Mouse (Mus musculus) heart, embryonic 14.5 days (tissue): Measurements from ENCODE around the gene Asic3. TPM values are rescaled to one million over a fixed set of nuclear protein-coding genes. Genes with fewer than 3 reads are reported as not detected.

Source experiments
- ATAC-seq: fragments of 200-750 bp; cut with Nextera tagmentation; 2 replicates; pipeline ENCODE4 v1.8.0; 2017; ENCODE audit warnings: low read depth, moderate TSS enrichment; ENCODE audit not compliant: insufficient number of reproducible peaks, insufficient read depth, low FRiP score
- H3K27ac ChIP-seq, 2 experiments: fragments of 200-500 bp in 1 of 2; fragments of 300-500 bp in 1 of 2; sonication (generic) in 1 of 2; replicated peaks in 1 of 2; 2 replicates each; pipeline ENCODE4 v1.5.1; 2012 to 2014; ENCODE audit warnings: low read depth in 2 of 2, low read length in 2 of 2, control low read depth in 1 of 2, mild to moderate bottlenecking in 1 of 2, mixed read lengths in 1 of 2; ENCODE audit not compliant: control insufficient read depth in 1 of 2, insufficient read depth in 1 of 2
- H3K27me3 ChIP-seq: fragments of 300-500 bp; sonication (generic); 2 replicates; pipeline ENCODE4 v1.6.1; 2014; ENCODE audit warnings: mild to moderate bottlenecking, low read length, control low read depth; ENCODE audit not compliant: control insufficient read depth, insufficient read depth
- H3K36me3 ChIP-seq: fragments of 300-500 bp; sonication (generic); 2 replicates; pipeline ENCODE4 v1.6.1; 2014; ENCODE audit warnings: mild to moderate bottlenecking, control low read depth, low read length, mixed read lengths; ENCODE audit not compliant: control insufficient read depth, insufficient read depth
- H3K4me1 ChIP-seq, 2 experiments: fragments of 200-500 bp in 1 of 2; fragments of 300-500 bp in 1 of 2; sonication (generic) in 1 of 2; 2 replicates each; pipeline ENCODE4 v1.6.1; 2012 to 2014; ENCODE audit warnings: low read length in 2 of 2, control low read depth in 1 of 2, mixed read lengths in 1 of 2; ENCODE audit not compliant: control insufficient read depth in 2 of 2, insufficient read depth in 2 of 2
- H3K4me2 ChIP-seq: fragments of 300-500 bp; sonication (generic); 2 replicates; pipeline ENCODE4 v1.6.1; 2014; ENCODE audit warnings: mild to moderate bottlenecking, low read length
- H3K4me3 ChIP-seq, 2 experiments: fragments of 200-500 bp in 1 of 2; fragments of 300-500 bp in 1 of 2; sonication (generic) in 1 of 2; 2 replicates each; pipeline ENCODE4 v1.5.1; 2012 to 2014; ENCODE audit warnings: low read length in 2 of 2, mild to moderate bottlenecking in 2 of 2, control low read depth in 1 of 2, low read depth in 1 of 2, moderate library complexity in 1 of 2; ENCODE audit not compliant: control insufficient read depth in 1 of 2, insufficient read depth in 1 of 2
- H3K9ac ChIP-seq: fragments of 300-500 bp; sonication (generic); 2 replicates; pipeline ENCODE4 v1.6.1; 2014; ENCODE audit warnings: mild to moderate bottlenecking, low read length
- H3K9me3 ChIP-seq: fragments of 300-500 bp; sonication (generic); 2 replicates; pipeline ENCODE4 v1.6.1; 2016; ENCODE audit warnings: low read length, control low read depth; ENCODE audit not compliant: control insufficient read depth
- WGBS: fragments of 180-500 bp; shearing (Covaris S2); extraction: QIAGEN DNeasy Blood & Tissue Kit; methylation state at CpG from one replicate; pipeline ENCODE4 v1.1.7; 2014; 5-methylcytosine and 5-hydroxymethylcytosine counted together
- polyA plus RNA-seq: library from polyadenylated mRNA; unstranded; fragments of >200 nt; fragmentation: Nextera tagmentation; extraction: Ambion mirVana; gene quantifications from 2 replicates; pipeline ENCODE4 v1.2.1, GENCODE M21; 2014

Gene Asic3
- polyA plus RNA-seq, 1 experiment from 2014 or later, result not detected

DNA sequence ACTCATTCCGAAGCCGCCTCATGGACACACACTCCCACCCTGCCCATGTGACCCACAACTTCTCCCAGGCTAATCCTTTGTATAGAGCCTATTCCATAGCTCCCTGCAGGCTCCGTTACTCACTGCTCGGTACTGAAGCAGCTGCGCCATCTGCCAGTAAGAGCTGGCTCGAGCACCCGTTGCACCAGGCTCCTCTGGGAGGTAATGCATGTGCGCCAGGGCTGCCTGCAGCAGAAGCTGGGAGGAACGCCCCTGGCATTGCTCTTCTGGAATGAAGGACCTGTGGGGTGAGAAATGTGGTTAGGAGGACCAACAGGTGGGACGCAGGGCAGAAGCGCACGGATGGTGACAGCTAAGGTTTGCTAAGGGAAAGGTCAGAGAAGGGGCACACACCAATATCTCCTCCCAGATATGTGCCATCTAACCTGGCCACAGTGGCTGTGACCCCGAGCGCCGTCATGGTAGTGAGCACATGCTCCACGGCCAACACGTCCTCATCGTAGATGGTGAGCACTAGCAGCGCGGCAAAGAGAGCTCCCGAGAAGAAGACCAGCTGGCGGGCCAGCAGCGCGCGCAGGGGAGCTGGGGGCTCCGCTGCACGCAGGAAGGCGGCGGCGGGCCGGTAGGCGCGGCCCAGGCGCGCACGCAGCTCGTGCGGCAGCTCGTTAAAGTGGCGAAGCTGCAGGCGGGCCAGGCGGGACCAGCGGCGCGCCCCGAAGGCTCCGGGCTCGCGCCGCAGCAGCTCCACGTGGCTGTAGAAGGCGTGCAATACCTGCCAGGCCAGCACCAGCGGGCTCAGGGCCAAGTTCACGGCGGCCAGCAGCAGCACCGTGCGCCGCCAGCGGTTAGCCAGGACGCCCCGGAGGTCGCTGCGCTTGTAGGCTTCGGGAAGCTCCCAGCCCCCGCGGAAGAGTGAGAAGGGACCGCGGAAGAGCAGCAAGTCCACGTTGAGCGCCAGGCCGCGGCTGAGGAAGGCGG, 25.6 kb upstream of the Asic3 start:
- under 1% methylated on average over 73 of the region's 73 CpGs for WGBS
- peak overlapping the region; percentile 29 to 61; a peak in 3 of 4 replicates for H3K27ac ChIP-seq
- H3K4me1 ChIP-seq, result peaks cover 26 to 49% of the 10 kb centered on the region in 2 experiments

DNA sequence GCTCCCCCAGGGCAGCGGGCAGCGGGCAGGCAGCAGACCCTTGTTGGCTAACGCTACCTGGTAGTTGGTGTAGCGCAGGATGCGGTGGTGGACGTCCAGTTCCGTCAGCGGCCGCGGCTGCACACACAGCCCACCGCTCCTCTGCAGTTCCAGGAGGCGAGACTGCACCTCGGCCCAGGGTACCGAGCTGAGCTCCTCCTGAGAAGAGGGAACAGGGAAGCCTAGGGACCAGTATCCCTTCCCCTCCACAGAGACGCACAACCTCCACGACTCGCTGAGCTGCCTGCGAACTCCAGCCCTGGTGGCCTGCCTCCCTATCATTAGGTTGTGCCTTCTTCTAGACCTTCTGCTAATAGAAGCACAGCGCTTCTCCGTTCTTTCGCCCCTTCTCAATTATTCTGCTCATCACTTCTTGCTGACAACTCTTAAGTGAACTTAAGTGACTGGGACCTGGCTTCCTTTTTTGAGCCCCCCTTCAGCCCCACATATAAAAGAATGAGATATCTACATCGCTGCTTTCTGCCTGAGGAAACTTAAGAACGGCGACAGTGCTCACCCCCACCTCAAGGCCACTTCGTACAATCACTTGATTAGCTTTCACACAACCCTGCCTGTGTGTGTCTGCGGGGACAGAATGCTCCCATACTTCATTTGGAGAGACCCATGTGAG, 24.8 kb upstream of the Asic3 start:
- 0 out of 2 replicates have a peak, but pooled peaks cover 5% of the 10 kb centered on the region for H3K36me3 ChIP-seq
- H3K9me3 ChIP-seq, result no peaks in the 10 kb centered on the region
- H3K27me3 ChIP-seq, result peaks cover 9% of the 10 kb centered on the region; the same call in 1 of the 2 replicates
- H3K9ac ChIP-seq, result peak overlapping the region; percentile 77
- peak overlapping the region; percentile 50 to 52 for H3K4me3 ChIP-seq
- H3K4me2 ChIP-seq, result peak overlapping the region; percentile 93
- H3K4me1 ChIP-seq, result peaks cover 24 to 43% of the 10 kb centered on the region in 2 experiments
- 20% methylated on average over 26 of the region's 26 CpGs for WGBS
- peak overlapping the region; percentile 29 to 61; a peak in 3 of 4 replicates for H3K27ac ChIP-seq
- no peak for ATAC-seq

More for the DNA sequence above, 25.6 kb upstream of the Asic3 start:
- Histone ChIP-seq H3K4me3 (peak overlapping the region; percentile 50 to 52), H3K27me3 (peaks cover 9% of the 10 kb centered on the region; the same call in 1 of the 2 replicates), H3K9ac (peak overlapping the region; percentile 77), H3K36me3 (0 out of 2 replicates have a peak, but pooled peaks cover 5% of the 10 kb centered on the region), H3K4me2 (peak overlapping the region; percentile 93), H3K9me3 (no peaks in the 10 kb centered on the region)
- ATAC-seq, result peak; percentile 23; the same call in 1 of the 2 replicates

DNA sequence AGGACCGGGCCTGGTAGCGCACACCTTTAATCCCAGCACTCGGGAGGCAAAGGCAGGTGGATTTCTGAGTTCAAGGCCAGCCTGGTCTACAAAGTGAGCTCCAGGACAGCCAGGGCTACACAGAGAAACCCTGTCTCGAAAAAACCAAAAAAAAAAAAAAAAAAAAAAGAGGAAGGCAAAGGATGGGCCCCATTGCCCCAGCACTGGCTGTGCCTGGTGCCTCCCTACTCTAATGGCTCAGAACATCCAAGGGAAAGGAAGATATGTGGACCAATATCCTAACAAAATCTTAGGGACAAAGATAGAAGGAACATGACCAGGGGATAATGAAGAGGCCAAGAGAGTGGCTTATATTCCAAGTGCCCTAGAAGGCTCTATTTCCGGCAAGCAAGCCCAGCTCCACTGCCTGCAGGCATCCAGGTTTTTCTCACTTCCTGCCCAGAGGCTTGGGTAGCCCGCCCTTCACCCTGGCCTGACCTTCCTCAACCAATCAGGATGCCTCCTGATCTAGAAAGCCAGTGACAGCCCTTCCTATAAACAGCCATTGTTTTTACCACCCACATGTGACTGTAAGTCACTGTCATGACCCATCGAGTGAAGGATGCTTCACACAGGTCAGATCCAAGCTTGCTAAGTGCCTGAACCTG, 24.1 kb upstream of the Asic3 start:
- no peak overlapping the region for H3K4me3 ChIP-seq
- peaks cover 22 to 43% of the 10 kb centered on the region in 2 experiments for H3K4me1 ChIP-seq
- WGBS, result 65% methylated on average over 6 of the region's 7 CpGs
- no peak overlapping the region for H3K9ac ChIP-seq
- H3K4me2 ChIP-seq, result no peak overlapping the region
- no peak overlapping the region for H3K27ac ChIP-seq
- 0 out of 2 replicates have a peak, but pooled peaks cover 5% of the 10 kb centered on the region for H3K36me3 ChIP-seq
- H3K9me3 ChIP-seq, result no peaks in the 10 kb centered on the region
- ATAC-seq, result no peak
- H3K27me3 ChIP-seq, result peaks cover 9% of the 10 kb centered on the region; the same call in 1 of the 2 replicates

DNA sequence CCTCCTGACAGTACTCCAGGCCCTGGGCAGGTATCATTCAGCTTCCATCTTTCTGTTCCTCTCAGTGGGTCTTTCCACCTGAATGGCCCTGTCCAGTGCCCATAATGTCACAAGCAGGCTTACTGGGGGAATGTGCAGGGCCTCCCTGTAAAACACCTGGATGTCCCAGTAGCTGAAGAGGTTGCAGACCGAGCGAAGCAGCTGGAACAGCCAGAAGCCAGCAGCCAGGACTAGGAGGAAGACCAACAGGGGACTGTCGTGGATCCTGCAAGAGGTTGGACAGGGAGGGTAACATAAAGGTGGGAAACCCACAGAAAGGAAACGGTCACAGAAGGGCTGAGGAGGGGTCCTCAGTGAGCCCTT, 23.6 kb upstream of the Asic3 start:
- peaks cover 20 to 43% of the 10 kb centered on the region in 2 experiments for H3K4me1 ChIP-seq
- no peak overlapping the region for H3K27ac ChIP-seq
- 84% methylated on average over 4 of the region's 4 CpGs for WGBS
- no peaks in the 10 kb centered on the region for H3K9me3 ChIP-seq
- no peak overlapping the region for H3K4me3 ChIP-seq
- H3K27me3 ChIP-seq, result peaks cover 9% of the 10 kb centered on the region; the same call in 1 of the 2 replicates
- H3K9ac ChIP-seq, result no peak overlapping the region
- ATAC-seq, result no peak
- 0 out of 2 replicates have a peak, but pooled peaks cover 5% of the 10 kb centered on the region for H3K36me3 ChIP-seq
- H3K4me2 ChIP-seq, result no peak overlapping the region

DNA sequence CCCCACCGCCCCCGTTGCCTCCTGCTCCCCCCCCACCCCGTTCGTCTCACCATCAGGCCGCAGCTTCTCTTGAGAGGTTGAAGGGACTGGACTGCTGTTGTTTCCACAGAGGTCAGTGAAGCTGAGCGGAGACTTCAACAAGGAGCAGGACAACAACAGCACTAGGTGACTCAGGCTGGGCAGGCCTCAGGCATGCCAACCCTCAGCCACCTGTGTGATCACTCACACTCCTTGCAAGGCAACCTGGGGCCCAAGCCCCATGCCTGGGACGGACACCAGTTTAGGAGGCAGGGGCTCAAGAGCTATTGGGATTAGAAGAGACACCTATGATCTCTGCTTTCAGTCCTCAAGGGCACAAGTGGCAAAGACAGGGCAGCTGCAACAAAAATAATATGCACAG, 21.3 kb upstream of the Asic3 start, which contains the start of gene Atg9b:
TSS of gene Atg9b (minus strand) at position 280 of the 400 bp plus-strand sequence.
- no peaks in the 10 kb centered on the region for H3K9me3 ChIP-seq
- 0 out of 4 replicates have a peak within 1 kb of the TSS, but pooled peaks of 1 of the 2 experiments have one; percentile 19 for H3K27ac ChIP-seq
- H3K27me3 ChIP-seq, result no peaks in the 10 kb centered on the region
- H3K4me1 ChIP-seq, result peaks cover 19 to 38% of the 10 kb centered on the region in 2 experiments
- ATAC-seq, result no peak
- 82% methylated on average over 7 of the region's 7 CpGs for WGBS
- no peak within 1 kb of the TSS for H3K4me2 ChIP-seq
- 0 out of 2 replicates have a peak, but pooled peaks cover 3% of the 10 kb centered on the region for H3K36me3 ChIP-seq
- no peak within 1 kb of the TSS for H3K9ac ChIP-seq
- H3K4me3 ChIP-seq, result no peak within 1 kb of the TSS

DNA sequence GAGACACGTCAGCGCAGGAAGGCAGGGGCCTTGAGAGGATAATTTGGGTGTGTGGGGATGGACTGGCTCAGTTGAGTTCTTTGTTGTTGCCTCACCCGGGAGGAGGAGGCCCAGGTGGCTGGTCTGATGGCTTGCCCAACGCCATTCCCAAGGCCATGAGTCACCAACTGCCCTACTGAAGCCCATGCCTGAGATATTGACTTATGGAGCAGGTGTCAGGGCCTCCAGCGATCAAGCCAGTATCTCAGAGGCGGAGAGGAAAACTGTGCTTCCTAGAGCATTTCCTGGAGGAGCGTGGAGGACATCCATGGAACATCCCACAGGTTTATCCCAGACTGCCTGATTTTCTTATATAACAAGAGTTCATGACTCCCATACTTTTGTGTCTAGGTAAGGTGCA, 20.5 kb upstream of the Asic3 start:
- H3K9me3 ChIP-seq, result no peaks in the 10 kb centered on the region
- no peak for ATAC-seq
- H3K27me3 ChIP-seq, result no peaks in the 10 kb centered on the region
- no peak overlapping the region for H3K4me3 ChIP-seq
- peaks cover 15 to 31% of the 10 kb centered on the region in 2 experiments for H3K4me1 ChIP-seq
- 70% methylated on average over 7 of the region's 7 CpGs for WGBS
- H3K36me3 ChIP-seq, result 0 out of 2 replicates have a peak, but pooled peaks cover 5% of the 10 kb centered on the region
- H3K9ac ChIP-seq, result no peak overlapping the region
- H3K27ac ChIP-seq, result 0 out of 4 replicates have a peak overlapping the region, but pooled peaks of 1 of the 2 experiments have one; percentile 19
- H3K4me2 ChIP-seq, result no peak overlapping the region
